Mouse (Mus musculus): Measurements from ENCODE around the gene Epop. TPM values are rescaled to one million over a fixed set of nuclear protein-coding genes. Genes with fewer than 3 reads are reported as not detected.

The Epop gene
- polyA plus RNA-seq, 1 experiment from 2014 or later: 2.5 TPM

DNA sequence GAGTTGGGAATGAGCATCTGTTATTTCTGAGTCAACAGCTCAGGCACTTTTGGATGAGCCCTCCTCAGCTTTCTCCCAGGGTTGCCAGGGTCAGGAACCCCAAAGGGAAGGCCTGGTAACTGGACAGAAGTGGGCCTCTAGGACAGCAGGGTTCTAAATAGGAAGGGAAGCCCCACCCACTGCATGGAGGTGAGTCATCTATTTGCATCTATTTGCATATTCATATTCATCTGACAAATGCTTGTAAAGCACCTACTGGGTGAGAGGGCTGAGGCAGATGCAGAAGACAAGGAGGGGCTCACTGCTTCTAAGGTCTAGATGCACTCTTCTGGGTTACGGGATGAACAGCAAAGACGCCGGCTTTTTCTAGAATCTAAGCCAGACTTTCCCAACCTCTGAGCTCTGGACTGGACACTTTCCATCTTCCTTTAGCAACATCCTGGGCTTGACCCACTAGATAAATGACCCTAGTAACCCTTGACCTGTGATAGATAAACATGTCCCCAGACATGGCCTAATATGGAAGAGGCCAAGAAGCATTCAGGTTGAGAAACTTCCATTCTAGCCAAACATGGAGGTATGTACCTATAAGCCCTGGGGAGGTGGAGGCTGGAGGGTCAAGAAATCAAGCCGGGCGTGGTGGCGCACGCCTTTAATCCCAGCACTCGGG, 22.3 kb downstream of the Epop start:
- 0 out of 2 replicates have a peak, but pooled peaks cover 1% of the 10 kb centered on the region for H3K4me1 ChIP-seq (replicated peaks)
- ATAC-seq (ENCODE audit: insufficient number of reproducible peaks, low FRiP score): no peak
- H3K4me3 ChIP-seq: no peak overlapping the region
- no peak overlapping the region for H3K4me2 ChIP-seq
- H3K27me3 ChIP-seq (replicated peaks): peaks cover 35% of the 10 kb centered on the region
- H3K9me3 ChIP-seq (replicated peaks): no peaks in the 10 kb centered on the region
- H3K27ac ChIP-seq (ENCODE audit: poor library complexity, severe bottlenecking): no peak overlapping the region
- 90% methylated on average over 8 of the region's 8 CpGs for WGBS
- no peaks in the 10 kb centered on the region for H3K36me3 ChIP-seq
- no peak overlapping the region for H3K9ac ChIP-seq

DNA sequence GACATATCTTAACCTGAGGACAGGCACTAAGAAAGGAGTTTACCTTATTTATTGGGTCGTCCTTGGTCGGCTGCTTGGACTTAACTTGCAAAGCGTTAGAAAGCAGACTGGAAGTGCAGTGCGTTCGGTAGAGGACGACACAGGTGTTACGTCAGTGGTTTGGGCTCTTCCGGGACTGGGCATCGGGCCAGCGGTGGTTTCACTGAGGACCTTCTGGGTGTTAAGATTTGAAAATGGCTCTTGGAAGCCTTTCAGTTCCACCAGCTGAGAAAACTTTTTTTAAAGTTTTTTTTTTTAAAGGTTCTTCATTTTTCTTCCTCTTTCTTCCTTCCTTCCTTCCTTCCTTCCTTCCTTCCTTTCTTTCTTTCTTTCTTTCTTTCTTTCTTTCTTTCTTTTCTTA, 25.6 kb downstream of the Epop start:
- Histone ChIP-seq H3K36me3 (no peaks in the 10 kb centered on the region), H3K9ac (no peak overlapping the region), H3K4me2 (no peak overlapping the region), H3K4me3 (no peak overlapping the region), H3K4me1 (replicated peaks) (0 out of 2 replicates have a peak, but pooled peaks cover 2% of the 10 kb centered on the region), H3K27ac (ENCODE audit: poor library complexity, severe bottlenecking) (no peak overlapping the region), H3K9me3 (replicated peaks) (no peaks in the 10 kb centered on the region), H3K27me3 (replicated peaks) (peaks cover 18% of the 10 kb centered on the region)
- no peak for ATAC-seq (ENCODE audit: insufficient number of reproducible peaks, low FRiP score)
- WGBS: 63% methylated on average over 10 of the region's 10 CpGs

DNA sequence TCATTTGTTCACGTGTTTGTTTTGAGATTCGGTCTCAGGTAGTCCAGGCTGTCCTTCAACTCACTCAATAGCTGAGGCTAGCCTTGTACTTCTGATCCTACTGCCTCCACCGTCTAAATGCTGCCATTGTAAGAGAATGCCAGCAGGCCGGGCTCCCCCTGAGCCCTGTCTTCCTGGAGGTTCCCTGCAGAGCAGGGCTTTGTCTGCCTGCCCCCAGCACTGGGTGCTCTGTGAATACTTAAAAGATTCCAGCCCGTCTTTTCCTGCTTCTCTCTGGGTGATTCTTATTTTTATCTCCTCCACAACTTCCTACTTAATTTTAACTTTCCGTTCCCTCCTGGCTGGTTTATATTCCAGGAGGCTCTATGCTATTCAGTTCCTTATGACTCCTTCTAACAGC, 27.3 kb downstream of the Epop start:
- peak overlapping the region; percentile 67; the same call in 1 of the 2 replicates for H3K27ac ChIP-seq (ENCODE audit: poor library complexity, severe bottlenecking)
- WGBS: 22% methylated on average over 6 of the region's 6 CpGs

DNA sequence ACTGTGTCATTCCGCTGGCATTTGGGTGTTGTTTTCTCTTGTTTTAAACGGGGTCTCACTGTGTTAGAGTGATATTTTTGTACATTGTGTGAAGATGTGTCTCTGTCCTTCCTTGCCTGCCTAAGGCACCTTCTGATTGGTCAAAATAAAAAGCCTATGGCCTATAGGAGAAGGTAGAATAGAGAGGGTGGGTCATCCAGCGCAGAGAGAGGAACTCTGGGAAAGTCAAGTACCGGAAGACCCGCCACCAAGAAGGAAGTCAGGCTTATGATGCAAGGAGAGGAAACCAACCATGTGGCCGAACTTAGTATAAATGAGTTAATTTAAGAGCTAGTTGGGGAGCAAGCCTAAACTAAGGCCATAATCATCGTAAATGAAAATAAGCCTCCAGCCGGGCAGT, 30.4 kb downstream of the Epop start:
- H3K9ac ChIP-seq: no peak overlapping the region
- no peak overlapping the region for H3K4me2 ChIP-seq
- no peak for ATAC-seq (ENCODE audit: insufficient number of reproducible peaks, low FRiP score)
- no peak overlapping the region for H3K27ac ChIP-seq (ENCODE audit: poor library complexity, severe bottlenecking)
- 0 out of 2 replicates have a peak, but pooled peaks cover 7% of the 10 kb centered on the region for H3K27me3 ChIP-seq (replicated peaks)
- H3K4me3 ChIP-seq: no peak overlapping the region
- WGBS: 79% methylated on average over 8 of the region's 8 CpGs
- no peaks in the 10 kb centered on the region for H3K9me3 ChIP-seq (replicated peaks)
- H3K4me1 ChIP-seq (replicated peaks): 0 out of 2 replicates have a peak, but pooled peaks cover 2% of the 10 kb centered on the region
- no peaks in the 10 kb centered on the region for H3K36me3 ChIP-seq

More for the DNA sequence above, 27.3 kb downstream of the Epop start:
- Histone ChIP-seq H3K36me3 (no peaks in the 10 kb centered on the region), H3K9ac (no peak overlapping the region), H3K9me3 (replicated peaks) (no peaks in the 10 kb centered on the region), H3K4me2 (no peak overlapping the region), H3K27me3 (replicated peaks) (0 out of 2 replicates have a peak, but pooled peaks cover 15% of the 10 kb centered on the region), H3K4me1 (replicated peaks) (0 out of 2 replicates have a peak, but pooled peaks cover 2% of the 10 kb centered on the region), H3K4me3 (no peak overlapping the region)
- ATAC-seq (ENCODE audit: insufficient number of reproducible peaks, low FRiP score): 0 out of 2 replicates have a peak, but pooled peaks have one; percentile 45

DNA sequence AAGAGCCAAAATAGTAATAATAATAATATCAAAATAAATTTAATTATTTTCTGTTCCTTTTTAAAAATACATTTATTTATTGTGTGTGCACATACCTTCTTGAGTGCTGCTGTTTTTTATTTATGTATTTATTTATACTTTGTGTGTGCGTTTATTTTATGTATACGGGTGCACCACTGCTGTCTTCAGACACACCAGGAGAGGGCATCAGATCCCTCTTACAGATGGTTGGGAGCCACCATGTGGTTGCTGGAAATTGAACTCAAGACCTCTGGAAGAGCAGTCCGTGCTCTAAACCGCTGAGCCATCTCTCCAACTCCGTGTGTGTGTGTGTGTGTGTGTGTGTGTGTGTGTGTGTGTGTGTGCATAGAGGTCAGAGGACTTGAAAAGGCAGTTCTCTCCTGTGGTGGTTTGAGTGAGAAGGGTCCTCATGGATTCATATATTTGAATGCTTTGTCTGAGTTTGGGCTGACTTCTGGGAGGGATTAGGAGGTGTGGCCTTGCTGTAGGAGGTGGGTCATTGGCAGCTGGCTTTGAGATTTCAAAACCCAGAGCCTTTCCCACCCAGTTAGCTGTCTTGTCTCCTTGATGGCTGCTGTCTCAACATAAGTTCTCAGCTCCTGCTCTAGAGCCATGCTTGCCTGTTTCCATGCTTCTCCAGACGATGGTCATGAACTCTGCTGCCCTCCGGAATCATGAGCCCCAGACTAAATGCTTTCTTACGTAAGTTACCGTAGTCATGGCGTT, 31.4 kb downstream of the Epop start:
- Histone ChIP-seq H3K36me3 (no peaks in the 10 kb centered on the region), H3K27me3 (replicated peaks) (0 out of 2 replicates have a peak, but pooled peaks cover 4% of the 10 kb centered on the region), H3K4me2 (no peak overlapping the region), H3K4me1 (replicated peaks) (0 out of 2 replicates have a peak, but pooled peaks cover 2% of the 10 kb centered on the region), H3K27ac (ENCODE audit: poor library complexity, severe bottlenecking) (no peak overlapping the region), H3K9me3 (replicated peaks) (no peaks in the 10 kb centered on the region), H3K4me3 (no peak overlapping the region), H3K9ac (no peak overlapping the region)
- ATAC-seq (ENCODE audit: insufficient number of reproducible peaks, low FRiP score): no peak
- 65% methylated on average over 10 of the region's 10 CpGs for WGBS

DNA sequence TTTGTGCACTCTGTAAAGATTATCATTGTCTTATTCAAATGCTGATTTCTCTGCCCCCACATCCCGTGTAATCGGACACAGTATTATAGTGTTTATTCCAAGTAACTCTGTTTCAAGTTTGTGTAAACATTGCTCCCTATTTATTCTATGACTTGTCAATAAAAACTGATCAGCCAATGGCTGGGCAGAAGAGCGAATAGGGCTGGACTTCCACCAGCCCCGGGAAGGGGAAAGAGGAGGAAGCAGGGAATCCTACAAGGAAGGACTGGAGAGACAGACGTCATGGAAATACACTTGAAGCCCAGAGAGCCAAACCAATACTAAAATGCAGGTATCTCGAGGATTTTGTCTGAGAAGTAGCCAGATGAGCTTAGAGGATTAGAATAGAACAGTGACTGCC, 35.4 kb downstream of the Epop start:
- H3K4me2 ChIP-seq: no peak overlapping the region
- no peak overlapping the region for H3K27ac ChIP-seq (ENCODE audit: poor library complexity, severe bottlenecking)
- ATAC-seq (ENCODE audit: insufficient number of reproducible peaks, low FRiP score): no peak
- peaks cover 8% of the 10 kb centered on the region; the same call in 1 of the 2 replicates for H3K27me3 ChIP-seq (replicated peaks)
- no peak overlapping the region for H3K9ac ChIP-seq
- H3K36me3 ChIP-seq: no peaks in the 10 kb centered on the region
- WGBS: 40% methylated on average over 6 of the region's 6 CpGs
- no peak overlapping the region for H3K4me3 ChIP-seq
- H3K4me1 ChIP-seq (replicated peaks): peaks cover 12% of the 10 kb centered on the region
- H3K9me3 ChIP-seq (replicated peaks): no peaks in the 10 kb centered on the region

DNA sequence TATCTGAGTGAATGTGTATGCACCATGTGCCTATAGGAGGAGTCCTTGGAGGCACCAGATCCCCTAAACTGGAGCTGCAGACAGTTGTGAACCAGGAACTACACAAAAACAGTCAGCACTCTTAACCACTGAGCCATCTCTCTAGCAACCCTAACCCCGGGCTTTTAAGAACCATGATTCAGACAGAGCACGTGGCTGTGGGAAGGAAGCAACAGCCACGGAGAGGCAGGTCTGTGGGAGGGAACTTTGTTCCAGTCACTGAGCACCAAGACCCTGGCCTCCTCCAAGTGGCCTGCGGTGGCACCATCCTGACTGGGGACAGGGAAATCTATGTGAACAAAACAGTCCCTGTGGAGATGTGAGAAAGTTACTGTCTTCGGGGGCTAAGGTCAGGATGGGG, 37.6 kb downstream of the Epop start:
- 49% methylated on average over 5 of the region's 5 CpGs for WGBS
- H3K9ac ChIP-seq: no peak overlapping the region
- H3K27me3 ChIP-seq (replicated peaks): peaks cover 8% of the 10 kb centered on the region; the same call in 1 of the 2 replicates
- H3K9me3 ChIP-seq (replicated peaks): no peaks in the 10 kb centered on the region
- ATAC-seq (ENCODE audit: insufficient number of reproducible peaks, low FRiP score): no peak
- no peak overlapping the region for H3K4me2 ChIP-seq
- no peak overlapping the region for H3K4me3 ChIP-seq
- H3K36me3 ChIP-seq: no peaks in the 10 kb centered on the region
- H3K27ac ChIP-seq (ENCODE audit: poor library complexity, severe bottlenecking): no peak overlapping the region
- H3K4me1 ChIP-seq (replicated peaks): peaks cover 13% of the 10 kb centered on the region

DNA sequence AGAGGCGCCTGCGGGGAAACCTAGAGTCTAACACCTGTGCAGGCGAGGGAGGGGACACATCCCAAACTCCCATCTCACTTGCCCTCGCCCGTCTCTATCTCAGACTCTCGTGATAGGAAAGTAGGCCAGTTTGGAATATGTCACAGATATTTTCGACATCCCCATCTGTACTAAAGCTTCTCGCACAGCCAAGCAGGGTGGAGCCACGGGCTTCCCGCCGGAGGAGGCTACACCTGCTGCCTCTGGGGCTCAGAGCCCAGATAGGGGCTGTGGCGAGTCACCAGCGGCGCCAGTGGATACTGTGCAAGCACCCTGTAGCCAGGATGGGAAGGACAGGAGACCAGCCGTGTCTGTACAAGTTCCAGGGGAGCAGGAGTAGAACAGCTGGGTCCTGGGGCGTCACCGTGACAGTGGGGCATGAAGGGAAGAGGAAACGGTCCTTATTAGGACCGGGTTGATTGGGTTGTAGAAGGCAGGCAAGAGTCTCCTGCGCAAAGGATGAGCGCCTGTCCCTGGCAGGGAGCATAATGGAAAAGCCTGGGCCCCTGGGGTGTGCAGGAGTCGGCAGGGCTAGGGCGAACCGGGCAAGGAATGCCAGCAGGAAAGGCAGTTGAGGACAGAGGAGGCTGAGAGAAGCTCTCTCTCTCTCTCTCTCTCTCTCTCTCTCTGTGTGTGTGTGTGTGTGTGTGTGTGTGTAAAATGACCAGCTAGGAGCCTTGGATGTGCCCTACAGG, 39.1 kb downstream of the Epop start:
- Histone ChIP-seq H3K27ac (ENCODE audit: poor library complexity, severe bottlenecking) (no peak overlapping the region), H3K4me1 (replicated peaks) (peaks cover 20% of the 10 kb centered on the region), H3K27me3 (replicated peaks) (peaks cover 8% of the 10 kb centered on the region; the same call in 1 of the 2 replicates), H3K9ac (no peak overlapping the region), H3K36me3 (no peaks in the 10 kb centered on the region), H3K4me3 (no peak overlapping the region), H3K9me3 (replicated peaks) (no peaks in the 10 kb centered on the region), H3K4me2 (peak overlapping the region; percentile 12)
- no peak for ATAC-seq (ENCODE audit: insufficient number of reproducible peaks, low FRiP score)
- 35% methylated on average over 24 of the region's 24 CpGs for WGBS

DNA sequence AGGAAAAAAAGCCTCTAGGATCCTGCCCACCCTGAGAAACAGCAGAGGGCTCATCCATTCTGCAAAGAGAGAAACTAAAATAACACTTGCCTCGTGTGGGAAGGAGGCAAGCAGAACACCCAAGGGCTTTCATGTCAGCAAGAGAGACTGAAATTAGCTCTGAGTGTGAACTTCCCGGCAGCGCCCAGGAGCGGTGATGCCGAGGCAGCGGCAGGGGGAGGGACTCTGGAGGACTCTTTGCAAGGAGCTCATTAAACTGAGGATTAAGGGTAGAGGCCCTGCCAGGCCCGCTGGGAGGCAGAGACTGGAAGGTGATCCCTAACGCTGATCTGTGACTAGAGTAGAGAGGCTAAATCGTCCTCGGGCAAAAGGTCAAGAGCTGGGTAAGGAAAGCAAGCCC, 40.3 kb downstream of the Epop start:
- Histone ChIP-seq H3K36me3 (no peaks in the 10 kb centered on the region), H3K9me3 (replicated peaks) (no peaks in the 10 kb centered on the region), H3K27me3 (replicated peaks) (peaks cover 8% of the 10 kb centered on the region; the same call in 1 of the 2 replicates), H3K27ac (ENCODE audit: poor library complexity, severe bottlenecking) (no peak overlapping the region), H3K9ac (no peak overlapping the region), H3K4me3 (no peak overlapping the region), H3K4me1 (replicated peaks) (peaks cover 20% of the 10 kb centered on the region), H3K4me2 (no peak overlapping the region)
- 9% methylated on average over 10 of the region's 10 CpGs for WGBS
- no peak for ATAC-seq (ENCODE audit: insufficient number of reproducible peaks, low FRiP score)

DNA sequence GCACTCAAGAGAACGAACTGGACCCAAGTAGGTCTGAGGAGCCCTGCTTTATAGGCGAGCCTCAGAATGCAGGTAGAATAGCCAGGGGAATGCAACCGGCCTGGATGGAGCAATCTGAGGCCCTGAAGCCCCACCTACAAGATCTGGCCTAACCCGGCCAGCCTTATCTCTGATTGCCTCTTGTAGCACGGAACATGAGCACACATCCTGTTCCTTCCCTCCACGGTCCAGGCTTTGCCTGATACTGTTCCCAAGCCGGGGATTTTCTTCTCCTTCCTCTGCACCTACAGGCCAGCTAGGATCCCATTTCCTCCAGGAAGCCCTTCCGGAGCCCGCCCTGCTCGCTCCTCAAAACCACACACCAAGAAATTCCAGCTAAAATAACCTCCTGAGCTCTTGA, 43.6 kb downstream of the Epop start:
- Histone ChIP-seq H3K27me3 (replicated peaks) (peaks cover 10% of the 10 kb centered on the region; the same call in 1 of the 2 replicates), H3K9ac (0 out of 2 replicates have a peak overlapping the region, but pooled peaks have one; percentile 36), H3K4me2 (0 out of 2 replicates have a peak overlapping the region, but pooled peaks have one; percentile 16), H3K36me3 (no peaks in the 10 kb centered on the region), H3K9me3 (replicated peaks) (no peaks in the 10 kb centered on the region), H3K4me3 (no peak overlapping the region), H3K27ac (ENCODE audit: poor library complexity, severe bottlenecking) (peak overlapping the region; percentile 51; the same call in 1 of the 2 replicates), H3K4me1 (replicated peaks) (peaks cover 20% of the 10 kb centered on the region)
- ATAC-seq (ENCODE audit: insufficient number of reproducible peaks, low FRiP score): peak; percentile 80
- 22% methylated on average over 10 of the region's 10 CpGs for WGBS

DNA sequence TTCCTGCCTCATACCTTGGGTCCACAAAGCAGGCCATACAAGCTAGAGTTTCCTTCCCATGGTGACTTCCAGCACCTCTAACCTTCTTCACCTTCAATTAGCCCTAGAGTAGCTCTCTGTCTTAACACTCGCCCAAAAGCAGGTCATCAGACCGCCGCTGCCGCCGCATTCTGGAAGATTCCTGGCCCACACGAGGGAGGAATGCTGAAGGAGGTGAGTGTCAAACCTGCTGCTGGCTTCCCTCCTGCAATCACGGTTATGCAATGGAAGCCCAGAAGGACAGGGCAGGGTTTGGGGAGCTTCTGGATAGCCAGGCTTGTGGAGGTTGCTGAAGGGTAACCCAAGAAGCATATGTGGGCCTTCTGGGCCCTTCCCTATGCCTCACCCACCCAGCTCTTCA, 45.0 kb downstream of the Epop start:
- Histone ChIP-seq H3K9ac (no peak overlapping the region), H3K4me2 (no peak overlapping the region), H3K9me3 (replicated peaks) (no peaks in the 10 kb centered on the region), H3K36me3 (no peaks in the 10 kb centered on the region), H3K4me3 (no peak overlapping the region), H3K27ac (ENCODE audit: poor library complexity, severe bottlenecking) (no peak overlapping the region), H3K4me1 (replicated peaks) (peaks cover 11% of the 10 kb centered on the region), H3K27me3 (replicated peaks) (peaks cover 14% of the 10 kb centered on the region)
- no peak for ATAC-seq (ENCODE audit: insufficient number of reproducible peaks, low FRiP score)
- 70% methylated on average over 7 of the region's 7 CpGs for WGBS

All from heart, embryonic 12.5 days (tissue).